Mouse (Mus musculus) telencephalon, adult 2 months (tissue): ENCODE results near the gene Spon1.

ENCODE experiments used
- DNase-seq: peaks from one replicate; pipeline ENCODE4 v3.0.0-alpha.2; 2011; ENCODE audit warnings: low read depth, low spot score

Gene Spon1

DNA sequence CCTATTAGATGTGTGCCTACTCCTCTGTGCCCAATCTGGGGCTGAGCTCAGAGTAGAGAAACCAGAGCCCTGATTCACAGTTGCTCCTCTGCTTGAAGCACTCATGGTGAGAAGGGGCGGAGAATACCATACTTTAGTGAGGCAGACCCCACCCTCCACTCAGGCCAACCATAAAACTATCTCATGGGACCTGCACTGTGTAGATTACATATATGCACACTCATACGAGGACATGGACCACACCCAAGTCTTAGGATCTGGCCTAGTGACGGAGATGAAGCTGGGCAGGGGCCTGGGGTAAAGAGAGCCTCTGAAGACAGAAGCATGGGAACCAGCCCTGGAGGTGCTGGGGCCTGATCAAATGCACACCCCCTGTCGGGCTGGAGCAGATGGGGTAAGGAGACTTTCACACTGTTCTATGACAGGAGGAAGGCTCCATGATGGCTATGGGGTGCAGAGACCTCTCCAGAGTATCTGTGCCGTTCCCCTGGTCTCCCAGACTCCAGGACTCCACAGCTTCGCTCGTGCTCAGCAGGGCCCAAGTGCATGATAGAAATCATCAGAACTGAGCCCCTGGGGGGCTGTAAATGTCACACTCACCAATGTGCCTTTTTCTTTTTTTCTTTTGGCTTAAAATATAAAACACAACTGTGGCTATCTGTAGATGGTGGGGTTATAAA is 232.0 kb downstream of the Spon1 start:
- DNase-seq = no peak

DNA sequence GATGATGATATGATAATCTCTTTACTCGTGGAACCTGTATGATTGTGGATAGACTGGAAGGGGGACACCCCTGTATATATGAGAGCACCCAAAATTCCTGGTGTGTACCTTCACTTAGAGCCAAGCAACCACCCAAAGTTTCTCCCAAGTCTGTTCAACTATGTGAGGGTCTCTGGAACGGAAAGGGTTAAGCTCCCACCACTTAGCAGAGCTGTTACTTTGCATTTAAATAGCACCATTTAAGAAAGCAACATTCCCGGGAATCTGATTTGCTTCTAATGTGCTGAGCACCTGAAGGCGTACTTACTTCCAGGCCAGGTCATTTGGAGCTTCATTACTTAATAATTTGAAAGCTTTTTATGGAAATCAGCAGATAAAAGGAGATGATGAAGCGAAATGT is 238.4 kb downstream of the Spon1 start:
- DNase-seq = no peak

DNA sequence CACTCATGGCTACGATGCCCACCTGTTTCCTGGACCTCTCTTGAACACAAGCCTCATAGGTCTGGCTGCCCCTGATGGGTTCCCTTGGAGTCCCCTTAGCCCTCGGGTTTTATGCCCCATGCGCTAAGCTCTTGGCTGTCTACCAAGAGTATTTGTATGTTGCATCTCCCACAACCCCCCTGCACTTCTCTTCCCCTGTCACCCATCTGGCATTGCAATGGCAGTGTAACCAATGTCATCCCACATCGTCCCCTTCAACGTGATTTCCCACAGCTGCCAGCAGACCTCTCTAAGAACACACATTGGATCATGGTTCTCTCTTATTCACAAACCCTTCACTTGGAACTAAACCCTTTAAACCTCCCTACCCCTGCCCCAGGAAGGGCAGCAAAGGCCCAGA is 239.7 kb downstream of the Spon1 start:
- no peak for DNase-seq

DNA sequence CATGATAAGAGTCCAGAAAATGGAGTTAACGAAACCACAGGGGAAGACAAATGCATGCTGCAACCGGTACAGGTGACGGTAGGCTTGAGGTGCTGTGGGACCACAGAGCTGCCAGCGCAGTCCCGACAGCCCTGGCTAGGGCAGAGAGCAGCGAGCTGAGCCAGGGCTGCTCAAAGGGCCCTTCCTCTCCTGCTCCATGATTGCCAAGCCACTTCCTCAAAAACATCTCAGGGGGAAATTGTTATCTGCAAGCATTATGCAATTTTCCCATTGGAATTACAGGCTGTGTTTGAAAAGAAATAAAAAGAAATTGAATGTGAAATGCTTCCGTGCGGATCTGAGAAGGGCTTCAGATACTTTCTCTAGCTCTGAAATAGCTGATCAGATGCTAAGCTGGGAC is 240.7 kb downstream of the Spon1 start:
- no peak for DNase-seq

DNA sequence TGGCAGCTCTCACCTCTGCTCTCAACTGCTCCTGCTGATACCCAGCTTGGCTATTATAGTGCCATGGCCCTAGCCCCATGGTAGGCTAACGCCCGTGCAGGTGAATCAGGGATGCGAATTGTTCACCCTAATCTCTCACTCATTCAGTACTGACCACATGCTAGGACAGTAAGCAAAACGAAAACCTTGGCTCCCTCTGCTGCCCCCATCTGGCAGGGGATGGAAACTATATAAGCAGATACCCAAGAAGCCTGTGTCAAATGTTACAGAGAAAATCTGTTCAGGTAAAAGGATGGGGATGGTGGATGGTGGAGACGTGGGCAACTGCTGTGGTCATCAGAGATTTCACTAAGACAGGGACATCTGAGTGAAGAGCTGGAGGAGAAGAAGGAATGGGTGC is 241.8 kb downstream of the Spon1 start:
- DNase-seq = no peak

DNA sequence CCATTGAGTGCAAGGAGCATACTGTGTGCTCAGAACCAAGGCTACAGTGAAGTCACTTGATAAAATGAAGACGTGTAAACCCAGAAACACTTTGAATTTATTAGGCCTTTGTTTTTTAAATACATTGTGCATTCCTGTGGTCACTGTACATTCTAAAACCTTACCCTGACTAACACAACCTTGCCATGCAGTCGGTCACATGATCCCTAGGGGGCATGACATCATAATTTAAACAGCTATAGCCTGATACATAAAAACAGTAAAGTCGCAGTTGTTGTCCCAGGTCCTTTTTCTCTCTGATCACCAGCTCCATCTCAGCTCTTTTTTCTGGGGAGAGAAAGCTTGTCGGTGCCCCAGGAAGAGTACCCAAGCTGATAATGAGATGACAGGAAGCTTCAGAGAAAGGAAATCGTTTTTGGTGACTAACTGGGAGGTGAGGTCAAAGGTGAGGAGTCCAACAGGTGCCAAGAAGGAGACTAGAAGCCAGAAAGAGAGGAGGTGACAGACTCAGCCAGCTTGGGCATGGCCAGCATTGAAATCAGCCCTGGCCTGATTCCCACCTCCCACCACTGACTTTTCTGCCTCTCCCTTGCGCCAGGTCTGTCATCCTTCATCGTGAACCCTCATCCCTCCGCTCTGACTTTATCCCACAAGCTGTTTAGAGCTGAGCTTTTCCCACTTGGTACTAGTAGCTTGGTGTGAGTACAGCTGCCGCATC is 246.1 kb downstream of the Spon1 start:
- no peak for DNase-seq

DNA sequence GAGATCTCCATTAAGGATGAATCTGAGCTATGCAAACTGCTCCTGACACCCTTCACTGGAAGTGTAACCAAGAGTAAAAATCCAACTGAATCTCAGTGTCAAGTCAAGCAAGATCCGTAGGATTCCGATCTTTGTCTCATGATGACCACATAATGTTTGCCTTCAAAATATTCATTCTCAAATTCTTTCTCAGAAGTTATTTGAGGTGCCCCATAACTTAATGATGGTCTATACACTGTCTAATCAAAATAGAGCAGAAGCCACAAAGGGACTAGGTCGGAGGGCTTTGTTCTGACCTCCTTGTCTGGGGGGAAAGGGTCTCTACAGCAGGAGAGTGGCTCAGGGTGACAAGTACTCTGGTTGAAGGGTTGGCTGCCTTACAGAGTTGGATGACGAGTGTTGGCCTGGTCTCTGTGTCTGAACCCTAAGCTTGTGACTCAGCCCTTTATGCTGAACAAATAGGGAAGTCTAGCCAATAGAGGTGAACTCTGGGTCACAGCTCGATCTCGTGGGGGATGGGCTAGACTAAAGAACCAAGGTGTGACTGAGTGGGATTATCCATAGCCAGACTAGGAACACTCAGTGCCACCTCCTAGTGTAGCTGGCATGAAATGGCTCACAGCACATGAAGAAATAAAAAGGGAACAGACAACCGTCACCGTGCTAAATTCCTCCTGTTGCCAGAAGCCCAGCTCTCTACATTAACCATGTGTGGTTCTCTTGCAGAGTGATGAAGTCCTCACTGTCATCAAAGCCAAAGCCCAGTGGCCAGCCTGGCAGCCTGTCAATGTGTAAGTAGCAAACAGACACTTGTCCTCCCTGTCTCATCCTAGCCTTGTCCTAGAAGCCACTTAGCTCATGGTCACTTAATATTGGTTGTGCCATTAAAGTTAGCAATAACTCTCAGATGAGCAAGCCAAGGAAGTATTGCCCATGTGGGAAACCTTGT is 250.5 kb downstream of the Spon1 start:
- DNase-seq = no peak

DNA sequence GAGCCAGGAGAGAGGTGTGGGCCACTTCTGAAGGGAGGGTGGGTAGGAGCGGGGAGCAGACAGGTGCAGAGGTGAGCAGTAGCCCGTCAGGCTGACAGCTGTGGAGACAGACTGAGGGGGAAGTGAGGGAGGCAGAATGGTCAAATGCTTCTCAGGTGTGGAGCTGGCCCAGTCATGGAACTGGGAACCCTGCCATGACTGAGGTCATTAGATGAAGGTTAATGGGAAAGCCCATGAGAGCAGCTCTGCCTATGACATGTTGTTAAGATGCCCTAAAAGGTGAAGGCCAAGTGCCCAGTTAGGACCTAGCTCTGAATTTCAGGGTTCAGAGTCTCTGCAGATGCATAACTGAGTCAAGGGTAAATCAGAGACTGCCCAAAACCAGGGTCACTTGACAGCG is 253.1 kb downstream of the Spon1 start:
- no peak for DNase-seq

DNA sequence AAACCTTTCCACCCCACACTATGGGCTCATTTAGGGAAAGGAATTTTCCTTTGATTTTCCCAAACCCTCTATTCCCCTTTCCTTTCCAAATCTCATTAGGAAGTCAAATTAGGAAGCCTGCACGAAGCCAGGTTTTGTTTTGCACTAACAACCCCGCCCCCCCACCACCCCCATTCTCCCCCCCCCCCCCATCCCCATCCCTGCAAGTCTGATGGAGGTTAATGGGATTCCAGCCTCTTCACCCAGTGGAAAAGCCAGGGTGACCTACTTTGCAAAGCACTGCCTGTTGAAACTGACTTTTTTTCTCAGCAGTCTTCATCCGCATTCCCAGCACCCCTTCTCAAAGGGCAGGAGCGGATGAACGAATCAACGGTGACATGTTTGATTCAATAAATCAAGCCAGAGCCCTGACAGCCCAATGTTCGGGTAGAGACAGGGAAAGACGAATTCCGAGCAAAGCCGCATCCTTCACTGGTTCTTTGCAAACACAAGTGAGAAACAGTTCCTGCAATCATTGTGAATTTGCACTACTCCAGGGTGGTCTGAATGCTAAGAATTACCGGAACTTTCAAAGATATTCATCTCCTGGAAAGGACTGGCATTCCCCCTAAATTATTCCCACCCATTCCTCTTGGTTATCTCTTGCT is 254.4 kb downstream of the Spon1 start:
- no peak for DNase-seq

DNA sequence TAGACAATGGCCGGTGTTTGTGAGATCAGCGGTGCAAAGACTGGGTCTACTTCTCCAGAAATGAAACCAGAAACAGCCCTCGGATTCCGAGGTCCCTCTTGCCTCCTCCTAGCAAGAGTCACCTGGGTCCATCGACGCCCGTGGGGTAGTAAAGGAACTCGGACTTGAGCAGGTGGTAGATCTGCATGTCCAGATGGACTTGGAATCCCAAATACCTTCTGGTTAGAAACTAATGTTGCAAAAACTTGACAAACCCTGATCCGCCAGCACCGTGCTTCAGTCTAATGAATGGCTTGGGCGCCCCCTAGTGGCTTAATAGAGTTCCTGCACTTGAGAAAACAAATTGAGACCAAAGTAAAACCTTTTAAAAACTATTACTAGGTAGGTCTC is 254.9 kb downstream of the Spon1 start:
- peak; percentile 70 for DNase-seq

DNA sequence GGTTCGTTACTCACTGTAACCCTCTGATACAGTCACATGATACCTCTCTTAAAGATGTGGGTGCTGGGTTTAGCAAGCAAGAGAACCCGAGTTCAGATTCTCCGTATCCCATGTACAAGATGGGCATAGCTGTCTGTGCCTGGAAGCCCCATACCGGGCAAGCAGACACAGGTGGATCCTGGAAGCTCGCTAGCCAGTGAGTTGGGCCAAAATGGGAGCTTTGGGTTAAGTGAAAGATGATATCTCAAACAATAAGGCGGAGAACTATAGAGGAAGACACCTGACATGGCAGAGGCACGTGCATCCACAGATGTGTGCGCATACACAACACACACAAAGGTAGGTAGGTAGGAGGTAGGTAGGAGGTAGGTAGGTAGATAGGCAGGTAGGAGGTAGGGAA is 261.1 kb downstream of the Spon1 start:
- DNase-seq = no peak

DNA sequence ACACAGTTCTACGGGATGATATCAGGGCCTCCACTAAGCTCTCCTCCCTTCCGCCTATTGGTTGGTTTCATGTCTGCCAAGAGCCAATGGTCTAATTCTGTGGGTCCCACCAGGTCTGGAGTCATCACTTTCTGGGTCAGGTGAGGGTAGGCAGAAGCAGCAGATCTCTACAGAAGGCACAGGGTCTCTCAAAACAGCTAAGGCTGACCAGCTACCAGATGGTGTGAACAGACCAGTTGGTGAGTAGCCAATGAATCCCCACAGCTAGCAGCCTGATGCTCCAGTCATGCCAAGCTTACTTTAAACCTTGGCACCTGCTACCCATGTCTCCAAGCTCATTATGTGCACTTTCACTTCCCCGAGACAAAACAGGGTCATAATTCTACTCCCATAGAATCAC is 261.6 kb downstream of the Spon1 start:
- no peak for DNase-seq

DNA sequence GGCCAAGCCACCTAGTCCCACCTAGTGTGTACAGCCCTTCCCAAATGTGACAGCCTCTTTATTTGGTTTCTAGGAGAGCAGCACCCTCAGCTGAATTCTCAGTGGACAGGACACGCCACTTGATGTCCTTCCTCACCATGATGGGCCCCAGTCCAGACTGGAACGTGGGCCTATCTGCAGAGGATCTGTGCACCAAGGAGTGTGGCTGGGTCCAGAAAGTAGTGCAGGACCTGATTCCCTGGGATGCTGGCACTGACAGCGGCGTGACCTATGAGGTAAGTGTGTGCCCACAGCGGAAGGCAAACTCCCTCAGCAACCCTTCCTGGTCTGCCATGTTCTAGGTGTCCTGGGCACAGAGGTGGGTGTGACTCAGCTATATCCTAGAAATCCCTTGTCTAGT is 263.0 kb downstream of the Spon1 start:
- DNase-seq = no peak

DNA sequence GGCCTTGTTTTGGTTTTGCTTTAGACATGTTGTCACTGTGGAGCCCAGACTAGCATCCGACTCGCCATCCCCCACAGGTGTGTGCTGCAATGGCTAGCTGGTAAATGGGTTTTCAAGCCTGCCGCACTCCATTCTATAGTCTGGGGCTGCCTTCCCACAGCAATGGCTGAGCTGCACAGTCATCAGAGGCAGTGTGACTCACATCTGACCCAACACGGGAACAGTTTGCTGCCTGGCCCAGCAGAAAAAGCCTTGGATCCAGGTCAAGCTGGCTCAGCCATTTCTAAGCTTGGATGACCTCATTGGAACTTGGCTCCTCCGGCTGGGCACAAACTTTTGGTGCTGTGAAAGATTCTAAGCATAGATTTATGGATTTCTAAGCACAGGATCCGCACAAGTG is 263.8 kb downstream of the Spon1 start:
- DNase-seq = no peak

DNA sequence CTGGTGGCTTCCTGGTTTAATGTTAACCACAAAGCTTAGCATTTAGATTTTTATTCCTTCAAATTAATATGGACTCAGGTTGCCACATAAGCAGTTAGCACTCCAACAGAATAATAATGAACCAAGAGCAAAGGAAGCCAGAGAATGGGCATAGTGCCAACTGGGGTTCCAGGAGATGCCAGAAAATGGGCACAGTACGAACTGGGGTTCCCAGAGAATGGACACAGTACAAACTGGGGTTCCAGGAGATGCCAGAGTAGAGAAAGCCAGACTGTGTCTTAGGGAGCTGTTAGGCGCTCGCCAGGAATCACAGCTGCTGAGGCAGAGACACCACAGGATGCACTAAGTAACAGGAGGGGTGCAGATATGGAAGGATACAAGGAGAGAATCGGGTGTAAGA is 271.4 kb downstream of the Spon1 start:
- no peak for DNase-seq

DNA sequence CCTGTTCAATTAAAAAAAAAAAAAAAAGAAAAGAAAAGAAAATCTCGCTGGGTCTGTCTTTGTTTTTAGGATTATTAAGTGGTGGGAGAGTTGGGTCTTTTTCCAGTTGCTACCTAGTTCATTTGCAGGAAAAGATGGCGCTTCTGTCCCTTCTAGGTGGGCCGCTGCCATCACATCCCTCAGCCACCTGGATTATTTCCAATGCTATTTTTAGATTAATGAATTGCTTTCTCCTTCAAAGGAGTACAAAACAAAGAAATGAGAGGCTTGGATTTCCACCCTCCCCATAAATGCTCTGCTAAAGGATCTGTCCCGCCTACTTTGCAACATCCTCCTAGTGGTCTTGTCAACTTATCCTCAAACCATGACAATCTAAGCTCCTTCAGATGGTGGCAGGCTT is 275.6 kb downstream of the Spon1 start:
- no peak for DNase-seq

DNA sequence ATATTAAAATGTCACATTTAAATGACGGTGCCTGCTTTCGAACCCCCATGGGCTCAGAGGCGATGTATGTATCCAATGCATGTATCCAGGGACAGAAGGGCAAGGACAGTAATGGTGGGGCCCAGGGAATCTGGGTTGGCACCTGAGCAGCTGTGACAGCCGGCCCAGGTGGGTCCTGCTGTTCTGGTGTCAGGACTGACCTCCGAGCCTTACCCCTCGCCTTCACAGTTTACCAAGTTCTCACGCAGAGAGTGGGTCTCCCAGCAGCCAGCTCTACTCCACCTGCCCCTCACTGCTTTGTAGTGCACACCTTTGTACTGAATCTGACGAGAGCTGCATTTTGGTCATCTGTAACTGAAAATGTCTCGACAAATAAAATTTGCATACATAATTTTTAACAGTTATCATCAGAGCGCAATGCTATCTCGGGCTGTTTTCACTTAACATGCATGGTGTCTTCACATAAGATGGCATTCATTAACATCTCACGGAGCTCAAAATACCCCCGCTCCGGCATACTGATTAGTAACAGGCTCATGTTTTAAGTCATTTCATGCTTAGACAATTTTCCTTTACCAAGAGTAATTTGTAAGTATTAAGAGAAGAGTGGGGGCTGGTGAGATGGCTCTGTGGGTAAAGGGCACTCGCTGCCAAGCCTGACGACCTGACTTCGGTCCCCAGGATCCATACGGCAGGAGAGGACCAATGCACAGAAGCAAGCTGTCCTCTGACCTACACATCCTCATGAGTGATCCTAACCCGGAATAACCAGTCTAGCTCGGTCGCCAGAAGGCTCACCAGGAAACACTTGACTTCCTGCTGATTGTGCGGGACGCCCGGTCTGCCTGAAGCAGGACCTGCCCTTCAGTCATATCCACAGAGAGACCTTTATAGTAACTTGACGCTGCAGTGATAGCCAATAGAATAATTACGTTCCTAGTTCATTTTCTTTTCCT is 277.5 kb downstream of the Spon1 start:
- no peak for DNase-seq

DNA sequence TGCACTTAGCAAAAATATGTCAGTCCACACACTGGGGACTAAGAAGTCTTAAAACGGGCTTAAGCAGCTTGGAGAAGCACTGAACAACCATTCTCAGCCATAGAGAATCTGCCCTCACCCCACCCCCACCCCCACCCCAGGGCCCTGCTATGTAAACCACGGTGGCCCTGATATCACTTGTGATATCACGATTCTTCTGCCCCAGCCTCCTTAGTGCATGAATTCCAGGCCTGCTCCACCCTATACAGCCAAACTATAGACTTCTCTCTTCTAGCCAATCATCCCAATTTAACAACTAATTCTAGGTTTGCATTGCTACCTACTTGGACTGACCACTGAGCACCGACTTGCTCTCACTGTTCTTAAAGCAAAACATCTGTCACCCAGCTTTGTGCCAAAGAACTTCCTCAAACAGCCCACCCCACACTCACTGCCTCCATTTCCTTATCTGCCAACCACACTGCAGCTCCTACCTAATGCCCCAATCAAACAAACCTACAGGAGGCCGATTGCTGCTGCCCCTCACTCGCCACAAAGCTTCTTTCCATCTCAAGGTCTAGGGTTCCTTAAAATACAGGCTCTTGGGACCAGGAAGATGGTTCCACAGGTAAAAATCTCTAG is 278.2 kb downstream of the Spon1 start:
- DNase-seq = no peak

DNA sequence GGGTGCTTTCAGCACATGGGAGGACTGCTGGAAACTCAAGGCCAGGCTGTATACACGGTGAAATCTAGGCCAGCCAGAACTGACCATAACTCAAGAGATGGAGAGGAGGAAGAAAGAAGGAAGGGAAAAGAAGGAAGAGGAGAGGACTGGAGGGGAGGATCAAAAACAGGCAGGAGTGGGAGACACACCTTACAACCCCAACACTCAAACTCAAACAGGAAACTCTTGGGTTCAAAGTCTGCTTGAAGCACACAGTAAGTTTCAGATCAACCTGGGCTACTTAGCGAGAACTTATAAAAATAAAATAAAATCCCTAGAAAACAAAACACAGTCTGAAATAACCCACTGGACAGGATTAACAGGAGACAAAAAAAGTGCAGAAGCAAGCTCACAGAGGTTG is 280.0 kb downstream of the Spon1 start:
- DNase-seq = no peak

DNA sequence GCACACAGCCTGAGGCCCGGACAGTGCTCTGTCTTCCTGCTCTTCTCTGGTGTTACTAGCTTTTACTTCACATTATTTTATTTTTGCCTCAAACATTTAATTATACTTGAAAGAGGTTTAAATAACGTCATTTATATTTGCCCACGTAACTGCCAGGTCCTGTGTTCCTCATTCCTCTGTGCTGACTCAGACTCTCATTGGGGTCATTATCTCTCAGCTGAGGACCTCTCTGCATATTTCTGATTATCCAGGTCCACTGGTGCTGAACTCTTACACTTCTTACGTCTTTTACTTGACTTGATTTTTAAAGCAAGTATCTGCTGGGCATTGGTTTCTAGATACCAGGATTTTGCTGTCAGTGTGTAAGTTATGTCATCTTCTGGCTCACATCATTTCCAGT is 287.9 kb downstream of the Spon1 start:
- no peak for DNase-seq
